Mouse (Mus musculus) cortical plate, adult 2 months (tissue): Measurements from ENCODE around the gene Cryl1.

ENCODE experiments used
- CTCF ChIP-seq: fragments of 200-500 bp; IDR thresholded peaks from 2 replicates; pipeline ENCODE4 v1.5.1; 2011; ENCODE audit warnings: mild to moderate bottlenecking, control low read depth, low read length; ENCODE audit not compliant: insufficient read depth; ENCODE audit errors: extremely low read depth
- POLR2A ChIP-seq: fragments of 200-500 bp; IDR thresholded peaks from 2 replicates; pipeline ENCODE4 v1.6.1; 2011; ENCODE audit warnings: mild to moderate bottlenecking, low read length, control low read depth; ENCODE audit not compliant: insufficient read depth; ENCODE audit errors: extremely low read depth

GRCm38 (mm10) chr14:57246575-57246974 is 151.8 kb downstream of the Cryl1 start:
- no peak for TF ChIP-seq CTCF
- TF ChIP-seq POLR2A = no peak
